Mouse (Mus musculus): ENCODE measurements at regions not wholly inside any gene's neighbourhood (a gene's known extent, or its start where the extent isn't known, plus 50 kb on each side); places are given as distances from the start of the nearest gene placed in this dataset.

DNA sequence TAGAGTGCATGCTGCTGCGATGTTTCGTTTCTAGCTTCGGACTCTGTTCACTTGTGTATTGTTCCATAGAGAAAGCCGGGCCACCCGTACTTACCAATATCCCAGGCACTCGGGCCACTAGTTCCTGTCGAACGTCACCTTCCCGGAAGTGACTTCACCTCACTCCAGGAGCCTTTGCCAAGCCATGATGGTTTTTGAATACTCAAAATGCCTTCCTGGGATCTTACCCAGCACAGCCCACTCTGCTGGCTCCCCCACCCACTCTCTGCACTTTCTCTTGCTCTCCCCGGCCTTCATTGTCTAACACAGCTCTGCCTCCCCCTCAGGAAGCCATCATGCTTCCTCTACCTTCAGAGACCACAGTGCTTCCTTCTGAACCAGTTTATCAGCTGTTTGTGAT, 202.5 kb downstream of the Mtx2 start:
- no peak for TF ChIP-seq EP300 (optimal IDR thresholded peaks at IDR 0.05)
- TF ChIP-seq CTCF (IDR thresholded peaks at IDR 0.05; ENCODE audit: low read depth) = no peak

All from stomach, postnatal 0 days (tissue).